Mouse (Mus musculus) adrenal gland, adult 2 months (tissue): Measurements from ENCODE around the gene Stpg4. TPM values are rescaled to one million over a fixed set of nuclear protein-coding genes. Genes with fewer than 3 reads are reported as not detected.

Experiments
- DNase-seq: peaks from one replicate; pipeline ENCODE4 v3.0.0; 2021
- long read RNA-seq: library from polyadenylated mRNA; stranded (forward); transcript quantifications from one replicate; pipeline ENCODE4 v2.0.0, GENCODE M21; 2021
- polyA plus RNA-seq: library from polyadenylated mRNA; depleted of rRNA; stranded (reverse); fragments of >200 nt; gene quantifications from 2 replicates; pipeline ENCODE4 v1.2.3, GENCODE M21; 2012; rRNA removed
- total RNA-seq, 2 experiments: library from RNA; stranded (reverse); gene quantifications; 2 replicates each; pipeline ENCODE4 v1.2.3; 2021

Gene Stpg4
- total RNA-seq (not detected), polyA plus RNA-seq (not detected in 2 replicates)
- long read RNA-seq = 0 reads

- DNase-seq = no peak
Measured at GRCm38 (mm10) chr17:87427511-87427910, at the start of gene Stpg4. Stpg4 (minus strand) TSS chr17:87427741.

- no peak for DNase-seq
Measured at GRCm38 (mm10) chr17:87475356-87475755, 47.8 kb upstream of the Stpg4 start.

- no peak for DNase-seq
Measured at GRCm38 (mm10) chr17:87474501-87474795, 46.9 kb upstream of the Stpg4 start.

DNA sequence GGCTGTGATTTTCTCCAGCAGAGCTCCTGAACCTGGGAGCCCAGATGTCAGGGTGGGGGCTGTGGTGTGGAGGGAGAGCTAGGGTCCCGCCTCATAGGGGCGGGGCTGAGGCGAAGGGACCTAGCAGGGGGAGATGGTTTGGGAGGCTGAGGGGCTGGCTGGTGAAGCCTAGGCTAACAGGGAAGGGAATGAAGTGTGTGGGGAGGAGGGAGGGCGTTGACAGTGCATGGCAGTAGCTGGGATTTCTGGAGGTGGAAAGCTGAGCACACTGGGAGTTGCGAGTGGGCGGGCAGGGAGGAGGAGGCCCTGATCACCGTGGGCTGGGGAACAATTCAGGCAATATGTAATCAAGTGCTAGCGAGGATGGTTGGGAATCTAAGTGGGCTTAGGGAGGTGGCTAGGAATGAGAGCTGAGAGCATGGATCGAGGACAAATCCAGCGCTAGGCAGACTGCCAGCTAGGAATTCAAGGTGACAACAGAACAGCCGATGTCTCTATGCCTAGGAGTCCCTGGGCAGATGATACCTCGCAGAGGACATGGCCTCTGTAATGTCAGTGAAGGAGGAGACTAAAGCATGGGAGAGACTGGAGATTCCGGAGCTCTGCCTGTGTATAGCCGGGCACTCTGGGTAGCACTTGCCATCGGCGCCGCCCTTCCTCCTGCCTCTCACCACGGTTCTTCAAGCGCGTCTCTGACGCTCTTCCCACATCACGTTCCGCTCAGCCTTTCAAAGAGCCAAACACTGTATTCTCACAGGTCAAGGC is 46.4 kb upstream of the Stpg4 start:
- peak; percentile 68 for DNase-seq

DNA sequence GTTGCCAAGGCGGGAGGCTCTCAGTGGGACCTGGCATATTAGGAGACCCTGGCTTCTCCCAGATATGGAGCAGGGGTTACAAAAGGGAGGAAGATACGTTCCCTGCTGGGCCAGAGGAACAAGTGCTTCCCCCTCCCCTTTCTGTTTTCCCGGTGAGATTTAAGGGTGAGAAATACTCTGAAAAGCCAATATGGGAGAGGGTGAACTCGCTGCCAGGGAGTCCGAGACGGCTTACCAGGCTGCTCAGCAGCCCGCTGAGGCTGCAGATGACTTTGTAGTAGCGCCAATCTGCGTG is 45.8 kb upstream of the Stpg4 start:
- DNase-seq = no peak

- DNase-seq = no peak
Measured at GRCm38 (mm10) chr17:87472879-87473278, 45.3 kb upstream of the Stpg4 start.

GRCm38 (mm10) chr17:87471661-87472060 is 44.1 kb upstream of the Stpg4 start:
- DNase-seq = no peak

GRCm38 (mm10) chr17:87470797-87471196 is 43.3 kb upstream of the Stpg4 start:
- no peak for DNase-seq

DNA sequence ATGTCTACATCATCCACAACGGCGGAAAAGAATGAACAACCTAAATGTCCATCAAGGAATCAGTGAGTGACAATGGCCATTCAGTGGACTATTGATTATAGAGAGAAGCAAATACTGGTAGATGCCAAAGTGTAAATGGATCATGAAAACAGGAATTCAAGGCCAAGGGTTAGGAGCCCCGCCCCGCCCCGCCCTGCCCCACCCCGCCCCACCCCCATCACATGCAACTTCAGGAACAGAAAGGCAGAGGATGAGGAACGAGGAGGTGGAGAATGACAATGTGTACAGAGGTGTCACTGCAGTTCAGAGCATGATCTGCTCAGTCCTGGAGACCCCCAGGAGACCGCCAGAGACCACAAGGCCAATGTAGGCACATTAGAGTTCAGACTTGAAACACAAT is 42.7 kb upstream of the Stpg4 start:
- no peak for DNase-seq

GRCm38 (mm10) chr17:87469428-87469827 is 41.9 kb upstream of the Stpg4 start:
- DNase-seq = no peak

GRCm38 (mm10) chr17:87468616-87469015 is 41.1 kb upstream of the Stpg4 start:
- no peak for DNase-seq

- no peak for DNase-seq
Measured at GRCm38 (mm10) chr17:87461499-87461896, 34.0 kb upstream of the Stpg4 start.

DNA sequence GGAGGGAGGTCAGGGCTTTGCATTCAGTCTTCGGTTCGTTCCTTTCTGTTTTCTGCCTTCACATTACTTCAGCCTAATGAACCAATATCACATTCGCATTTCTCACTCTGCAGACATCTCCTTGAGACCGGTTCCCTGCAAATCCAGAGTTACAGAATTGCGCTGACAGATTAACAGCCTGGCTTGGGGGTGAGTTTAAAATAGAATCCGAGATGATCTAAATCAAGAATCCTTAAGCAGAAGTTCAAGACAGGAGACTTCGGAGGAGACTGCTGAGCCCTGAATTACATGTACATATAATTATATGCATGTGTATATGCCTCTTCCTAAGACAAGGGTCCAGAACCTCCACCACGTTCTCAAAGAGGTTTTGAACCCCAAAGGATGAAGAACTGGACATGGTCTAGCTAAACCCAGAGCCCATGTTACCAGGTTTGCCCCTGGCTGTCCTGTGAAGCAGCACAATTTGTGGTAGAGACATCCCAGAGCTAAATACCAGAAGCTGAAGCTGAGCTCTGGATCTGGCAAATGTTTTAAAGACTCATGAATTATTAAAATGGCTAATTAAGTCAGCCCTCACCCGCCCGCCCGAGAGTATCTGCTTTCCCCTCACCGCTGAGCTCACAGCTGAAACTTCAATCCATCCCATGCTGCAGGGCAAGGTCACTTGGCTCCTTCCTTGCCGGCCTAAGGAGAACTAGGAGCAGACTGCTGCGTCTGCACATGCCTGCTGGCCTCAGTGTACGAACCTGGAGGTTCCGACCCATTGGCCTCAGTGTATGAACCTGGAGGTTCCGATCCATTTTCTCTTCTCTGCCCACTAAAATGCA is 33.3 kb upstream of the Stpg4 start:
- no peak for DNase-seq

DNA sequence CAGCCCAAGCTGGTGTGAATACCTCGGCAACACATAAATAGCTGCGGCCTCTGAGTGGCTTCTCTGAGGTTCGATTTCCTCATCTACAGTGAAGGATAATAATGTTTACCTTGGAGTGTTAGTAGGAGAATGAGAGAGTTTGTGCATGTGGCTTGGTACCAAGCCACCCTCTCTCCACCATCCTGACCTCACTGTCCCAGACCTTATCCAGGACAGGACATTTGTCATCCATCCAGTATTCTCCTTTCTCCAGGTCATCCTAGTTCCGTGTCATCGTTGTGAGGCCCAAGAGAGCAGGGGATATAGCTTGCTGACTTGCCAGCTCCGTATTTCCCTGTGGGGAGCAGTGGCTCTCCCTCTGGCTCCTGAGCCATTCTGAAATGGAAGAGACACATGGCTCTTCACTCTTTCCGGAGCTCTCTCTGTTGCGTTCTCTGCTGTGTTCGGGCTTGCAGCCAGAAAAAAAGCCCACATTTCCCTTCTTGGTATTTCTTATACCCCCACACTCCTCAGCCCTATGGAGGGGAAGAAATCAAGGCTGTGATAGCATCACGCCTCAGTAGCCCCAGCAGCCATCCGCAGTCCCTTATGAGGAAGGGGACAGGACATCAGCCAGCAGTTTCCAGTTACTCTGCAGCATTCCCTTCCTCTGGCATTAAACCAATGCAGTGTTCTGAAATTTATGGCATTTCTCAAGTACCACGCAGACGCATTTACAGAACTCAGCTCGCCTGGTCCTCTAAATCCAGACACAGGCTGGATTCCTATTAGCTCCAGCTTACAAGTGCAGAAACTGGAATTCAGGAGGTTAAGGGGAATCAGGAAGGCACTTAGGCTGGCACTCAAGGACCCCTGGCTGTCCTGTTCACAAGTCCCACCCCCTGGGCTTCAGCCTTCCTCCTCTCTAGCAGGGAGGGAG is 32.5 kb upstream of the Stpg4 start:
- DNase-seq = peak; percentile 44

GRCm38 (mm10) chr17:87458911-87459749 is 31.6 kb upstream of the Stpg4 start:
- DNase-seq = peak; percentile 86

- peak; percentile 80 for DNase-seq
Measured at GRCm38 (mm10) chr17:87457961-87458360, 30.4 kb upstream of the Stpg4 start.

DNA sequence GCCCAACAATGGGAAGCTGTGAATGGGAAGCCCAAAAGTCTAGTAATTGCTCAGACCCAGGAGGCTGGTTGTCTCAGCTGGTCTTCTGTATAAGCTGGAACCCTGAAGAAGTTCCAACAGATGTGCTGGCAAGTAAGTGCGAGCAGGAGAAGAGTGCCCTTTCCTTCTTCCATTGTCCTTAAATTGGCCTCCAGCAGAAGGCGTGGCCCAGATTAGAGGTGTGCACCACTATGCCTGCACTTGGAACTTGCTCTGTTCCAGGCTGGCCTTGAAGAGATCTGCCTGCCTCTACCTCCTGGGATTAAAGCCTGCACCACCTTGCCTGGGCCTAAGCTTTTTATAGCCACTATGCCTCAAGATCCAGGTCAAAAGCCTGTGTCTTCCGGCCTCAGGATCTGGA is 26.6 kb upstream of the Stpg4 start:
- no peak for DNase-seq

GRCm38 (mm10) chr17:87453336-87453735 is 25.8 kb upstream of the Stpg4 start:
- DNase-seq = peak; percentile 42

GRCm38 (mm10) chr17:87448881-87449280 is 21.3 kb upstream of the Stpg4 start:
- no peak for DNase-seq

- no peak for DNase-seq
Measured at GRCm38 (mm10) chr17:87448339-87448738, 20.8 kb upstream of the Stpg4 start.

DNA sequence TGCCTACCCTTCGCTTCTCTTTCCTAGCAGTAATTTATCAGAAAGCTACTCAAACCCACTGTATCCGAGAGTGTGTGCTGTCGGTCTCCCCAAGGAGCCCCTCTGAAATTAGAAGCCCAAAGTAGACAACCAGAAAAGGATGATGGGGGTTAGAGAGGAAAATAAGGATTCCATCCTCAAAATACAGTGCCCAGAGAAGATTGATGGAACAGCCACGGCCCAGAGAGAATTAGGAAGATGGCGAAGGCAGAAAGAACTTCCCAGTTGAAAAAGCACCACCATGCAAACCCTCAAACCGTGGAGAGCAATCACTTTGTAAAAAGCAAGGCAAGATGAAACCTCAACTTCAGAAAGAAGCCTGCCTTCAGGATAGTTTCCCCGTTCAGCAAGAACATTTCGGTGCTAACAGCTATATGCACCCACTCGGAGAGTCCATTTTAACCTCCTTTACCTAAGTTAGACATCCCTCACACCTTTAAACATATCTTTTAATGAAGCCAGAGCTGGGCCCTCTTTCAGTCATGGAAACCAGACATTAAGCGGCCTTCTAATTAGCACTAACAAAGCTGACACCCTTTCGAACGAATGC is 20.2 kb upstream of the Stpg4 start:
- no peak for DNase-seq
